Mouse (Mus musculus): Measurements from ENCODE around the gene Carmil3.

GRCm38 (mm10) chr14:55475654-55476053, 14.8 kb upstream of the Carmil3 start:
- TF ChIP-seq USF1 (IDR thresholded peaks at IDR 0.05; ENCODE audit: low read depth, low read length) (no peak), CTCF (conservative IDR thresholded peaks at IDR 0.05 in 1 of 2, IDR thresholded peaks at IDR 0.05 in 1 of 2; ENCODE audit: low read depth in 2 of 2, low read length in 2 of 2) (no peak), EP300 (IDR thresholded peaks at IDR 0.05; ENCODE audit: low read length) (no peak), ZC3H11A (IDR thresholded peaks at IDR 0.05; ENCODE audit: low read depth, low read length) (no peak), RAD21 (IDR thresholded peaks at IDR 0.05; ENCODE audit: low read depth, low read length) (no peak), HCFC1 (IDR thresholded peaks at IDR 0.05; ENCODE audit: low read depth, low read length) (no peak), ZKSCAN1 (IDR thresholded peaks at IDR 0.05; ENCODE audit: borderline replicate concordance, low read depth, low read length) (no peak), ZNF384 (IDR thresholded peaks at IDR 0.05; ENCODE audit: low read depth, low read length) (no peak), GABPA (IDR thresholded peaks at IDR 0.05; ENCODE audit: insufficient replicate concordance, low read depth, low read length) (no peak), MEF2A (IDR thresholded peaks at IDR 0.05; ENCODE audit: borderline replicate concordance, low read depth, low read length) (no peak)

All from CH12.LX (cell line).